Mouse (Mus musculus) adrenal gland, adult 2 months (tissue): Measurements from ENCODE around the gene Wdr48. TPM values are rescaled to one million over a fixed set of nuclear protein-coding genes. Genes with fewer than 3 reads are reported as not detected.

Experiments used
- DNase-seq: peaks from one replicate; pipeline ENCODE4 v3.0.0; 2021
- long read RNA-seq: library from polyadenylated mRNA; stranded (forward); transcript quantifications from one replicate; pipeline ENCODE4 v2.0.0, GENCODE M21; 2021
- polyA plus RNA-seq: library from polyadenylated mRNA; depleted of rRNA; stranded (reverse); fragments of >200 nt; gene quantifications from 2 replicates; pipeline ENCODE4 v1.2.3, GENCODE M21; 2012; rRNA removed
- total RNA-seq, 2 experiments: library from RNA; stranded (reverse); gene quantifications; 2 replicates each; pipeline ENCODE4 v1.2.3; 2021

Gene Wdr48
- total RNA-seq (10 to 100 TPM; 48.1 to 50.7 TPM), polyA plus RNA-seq (26.6 and 30.7 TPM in 2 replicates)
- long read RNA-seq, transcript Wdr48-201 (19 exons, 3,845 nt), result major isoform, 19 of 22 reads
- long read RNA-seq, partial matches to known transcripts, result 0 of 22 reads
- long read RNA-seq, other reads (novel, unspliced or antisense), result 3 of 22 reads

GRCm38 (mm10) chr9:119894339-119895009 lies at the start of gene Wdr48:
Wdr48 (plus strand) TSS chr9:119894878.
- DNase-seq, result peak; percentile 97

- DNase-seq, result no peak
These were observed 47.5 kb upstream of the Wdr48 start for GRCm38 (mm10) chr9:119847187-119847586.

- no peak for DNase-seq
These were observed 46.0 kb upstream of the Wdr48 start for GRCm38 (mm10) chr9:119848671-119849070.

- DNase-seq, result no peak
These were observed 45.5 kb upstream of the Wdr48 start for GRCm38 (mm10) chr9:119849214-119849613.

- no peak for DNase-seq
These were observed 42.2 kb upstream of the Wdr48 start for GRCm38 (mm10) chr9:119852347-119853030.

GRCm38 (mm10) chr9:119853071-119853846 lies 41.4 kb upstream of the Wdr48 start:
- no peak for DNase-seq

GRCm38 (mm10) chr9:119854170-119854569 lies 40.5 kb upstream of the Wdr48 start:
- no peak for DNase-seq

- no peak for DNase-seq
These were observed 7.4 kb upstream of the Wdr48 start for GRCm38 (mm10) chr9:119887144-119887901.

GRCm38 (mm10) chr9:119888843-119889246 lies 5.8 kb upstream of the Wdr48 start:
- DNase-seq, result no peak

- no peak for DNase-seq
These were observed 5.2 kb upstream of the Wdr48 start for GRCm38 (mm10) chr9:119889446-119889845.

- no peak for DNase-seq
These were observed 4.0 kb upstream of the Wdr48 start for GRCm38 (mm10) chr9:119890692-119891091.

- DNase-seq, result no peak
These were observed 797 bp upstream of the Wdr48 start for GRCm38 (mm10) chr9:119893881-119894280.

GRCm38 (mm10) chr9:119895040-119895721 lies 503 bp downstream of the Wdr48 start:
- DNase-seq, result no peak

GRCm38 (mm10) chr9:119899446-119899845 lies 4.8 kb downstream of the Wdr48 start:
- no peak for DNase-seq

GRCm38 (mm10) chr9:119902410-119903151 lies 7.9 kb downstream of the Wdr48 start:
- no peak for DNase-seq

GRCm38 (mm10) chr9:119908708-119909107 lies 14.0 kb downstream of the Wdr48 start:
- DNase-seq, result no peak

- DNase-seq, result no peak
These were observed 15.3 kb downstream of the Wdr48 start for GRCm38 (mm10) chr9:119909931-119910330.

GRCm38 (mm10) chr9:119913087-119913838 lies 18.6 kb downstream of the Wdr48 start:
- no peak for DNase-seq

- DNase-seq, result no peak
These were observed 25.2 kb downstream of the Wdr48 start for GRCm38 (mm10) chr9:119919858-119920257.

- no peak for DNase-seq
These were observed 28.8 kb downstream of the Wdr48 start for GRCm38 (mm10) chr9:119923462-119923861.
